ENCODE assay signal across 17 mouse cellular contexts in genomic region chr17:93600236-93600635, GRCm38 (mm10).
"Had no signal": no experiment of that assay in that cellular context is flagged by ENCODE, and none has a peak within 500 bp of the region (broad histone marks: within the 10 kb centered on the region; RNA-seq: fewer than 3 reads in every experiment).

No protein-coding gene starts in this region.

- DNase-seq: gastrocnemius, postnatal 14 days; gastrocnemius, postnatal 36 days; heart, adult 11 months; heart, adult 2 months; heart, postnatal 14 days; heart, postnatal 36 days; kidney, adult 18-20 months; kidney, adult 8-10 months; kidney, postnatal 10 days; kidney, postnatal 25 days; kidney, postnatal 4 days; liver; liver, embryonic 13.5 days had no signal

- ATAC-seq: hindbrain, embryonic 16.5 days; inflammation-experienced regulatory T-cells, adult 6 months; intestine, embryonic 15.5 days; intestine, postnatal 0 days had no signal
